Mouse (Mus musculus) spleen, postnatal 4 days (tissue): ENCODE data around the gene Apoa4.

Source experiments
- DNase-seq, 2 experiments: peaks; one replicate each; pipeline ENCODE4 v3.0.0; 2022; ENCODE audit warnings: low spot score in 2 of 2

The Apoa4 gene

GRCm38 (mm10) chr9:46240526-46241153 is at the start of gene Apoa4:
Gene Apoa4 (plus strand): TSS chr9:46240696.
- DNase-seq, result no peak

- no peak for DNase-seq
Measured at GRCm38 (mm10) chr9:46191234-46191633, 49.3 kb upstream of the Apoa4 start.

GRCm38 (mm10) chr9:46191644-46192043 is 48.9 kb upstream of the Apoa4 start:
- no peak for DNase-seq

DNA sequence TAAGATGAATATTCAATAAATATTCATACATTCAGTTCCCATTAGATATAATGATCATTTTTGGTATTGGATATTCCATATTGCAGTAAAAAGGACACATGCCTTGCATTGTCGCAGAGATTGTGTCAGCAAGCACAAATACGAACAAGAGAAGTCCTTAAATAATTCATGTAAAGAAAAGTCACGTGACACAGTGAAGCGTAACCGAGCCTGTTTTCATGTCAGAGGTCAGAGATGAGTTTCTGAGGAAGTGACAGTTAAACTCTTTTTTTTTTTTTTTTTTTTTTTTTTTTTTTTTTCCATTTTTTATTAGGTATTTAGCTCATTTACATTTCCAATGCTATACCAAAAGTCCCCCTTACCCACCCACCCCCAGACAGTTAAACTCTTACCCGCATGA is 47.9 kb upstream of the Apoa4 start:
- DNase-seq, result no peak

- DNase-seq, result no peak
Measured at GRCm38 (mm10) chr9:46194809-46195208, 45.7 kb upstream of the Apoa4 start.

GRCm38 (mm10) chr9:46196699-46197169 is 43.8 kb upstream of the Apoa4 start:
- no peak for DNase-seq

DNA sequence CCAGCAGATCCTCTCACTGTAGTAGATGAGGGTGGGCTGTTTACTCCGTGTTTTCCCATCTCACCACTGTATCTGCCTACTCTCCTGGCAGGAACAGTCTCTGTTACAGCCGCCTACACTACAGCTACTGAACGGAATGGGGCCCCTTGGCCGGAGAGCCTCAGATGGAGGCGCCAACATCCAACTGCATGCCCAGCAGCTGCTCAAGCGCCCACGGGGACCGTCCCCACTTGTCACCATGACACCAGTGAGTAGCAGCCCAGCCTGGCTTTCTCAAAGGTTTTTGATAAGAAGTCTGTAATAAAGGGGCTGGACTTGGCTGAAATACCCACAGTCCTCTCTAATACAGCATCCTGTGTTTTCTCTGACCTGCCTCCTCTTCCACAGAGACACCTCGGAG is 42.0 kb upstream of the Apoa4 start:
- no peak for DNase-seq

DNA sequence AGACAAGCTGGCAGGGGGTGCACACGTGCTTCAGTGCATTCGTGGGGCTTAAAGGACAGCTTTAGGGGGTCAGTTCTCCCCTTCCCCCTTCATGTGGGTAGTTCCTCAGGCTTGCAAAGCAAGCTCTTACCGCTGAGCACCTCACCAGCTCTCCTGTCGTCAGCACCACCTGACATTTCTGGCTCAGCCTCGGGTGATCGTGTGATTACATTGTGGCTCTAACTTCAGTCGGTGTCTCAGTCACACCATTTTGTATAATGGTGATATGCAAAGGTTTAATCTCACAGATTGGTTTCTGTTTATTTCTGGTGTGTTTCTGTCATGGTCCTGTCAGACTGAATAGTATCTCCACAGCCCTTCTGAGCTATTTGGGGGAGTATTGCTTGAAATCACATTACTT is 41.6 kb upstream of the Apoa4 start:
- no peak for DNase-seq

DNA sequence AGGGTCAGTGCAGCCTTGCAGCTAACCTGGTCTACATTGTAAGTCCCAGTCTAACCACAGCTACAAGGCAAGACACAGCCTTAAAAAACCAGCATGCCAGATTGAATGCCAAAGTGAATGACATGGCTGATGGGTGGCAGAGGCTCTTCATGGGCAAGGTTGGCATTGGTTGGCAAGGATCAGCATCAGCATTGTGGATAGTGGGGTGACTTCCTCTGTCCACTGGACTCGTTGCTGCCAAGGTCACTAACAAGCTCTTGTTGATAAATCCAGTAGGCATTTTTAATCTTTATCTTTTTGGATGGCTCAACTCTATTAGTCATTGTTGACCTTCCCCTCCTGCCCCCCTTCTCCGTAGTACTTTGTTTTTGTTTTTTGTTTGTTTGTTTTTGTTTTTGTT is 40.9 kb upstream of the Apoa4 start:
- no peak for DNase-seq

- no peak for DNase-seq
Measured at GRCm38 (mm10) chr9:46206834-46207500, 33.5 kb upstream of the Apoa4 start.

GRCm38 (mm10) chr9:46207501-46207869 is 33.0 kb upstream of the Apoa4 start:
- DNase-seq, result no peak

- no peak for DNase-seq
Measured at GRCm38 (mm10) chr9:46208401-46208974, 32.0 kb upstream of the Apoa4 start.

DNA sequence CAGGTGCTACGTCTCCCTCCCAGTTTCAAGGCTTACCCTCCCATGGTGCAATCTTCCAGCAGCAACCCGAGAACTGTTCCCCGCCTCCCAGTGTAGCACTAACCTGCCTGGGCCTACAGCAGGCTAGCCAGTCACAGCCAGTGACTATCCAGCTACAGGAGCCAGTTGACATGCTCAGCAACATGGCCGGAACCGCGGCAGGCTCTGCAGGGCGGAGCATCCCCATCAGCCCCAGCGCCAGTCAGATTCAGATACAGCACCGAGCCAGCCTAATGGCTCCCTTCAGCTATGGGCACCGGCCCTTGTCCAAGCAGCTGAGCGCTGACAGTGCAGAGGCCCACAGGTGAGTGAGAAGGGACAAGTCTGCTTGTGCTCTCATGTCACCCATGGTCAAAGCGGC is 30.0 kb upstream of the Apoa4 start:
- no peak for DNase-seq

DNA sequence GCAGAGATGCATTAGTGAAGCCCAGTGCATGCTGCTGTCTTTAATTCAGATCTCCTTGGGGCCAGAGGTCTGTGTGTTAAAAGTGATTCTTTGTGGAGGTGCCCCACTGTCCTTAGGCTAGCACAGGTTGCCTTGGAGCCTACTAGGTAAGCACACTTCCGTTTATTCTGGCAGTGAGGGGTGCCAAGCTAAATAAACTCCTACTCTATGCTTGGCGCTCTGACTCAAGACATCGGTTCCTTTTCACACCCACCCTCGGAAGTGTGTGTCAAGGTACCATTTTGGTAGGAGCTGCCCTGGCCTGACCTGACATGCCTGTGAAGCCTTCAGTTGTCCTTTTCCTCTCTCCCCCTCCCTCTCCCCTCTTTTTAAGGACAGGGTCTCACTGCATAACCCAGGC is 26.2 kb upstream of the Apoa4 start:
- no peak for DNase-seq

GRCm38 (mm10) chr9:46214946-46215337 is 25.6 kb upstream of the Apoa4 start:
- DNase-seq, result no peak

GRCm38 (mm10) chr9:46215338-46216322 is 24.9 kb upstream of the Apoa4 start:
- DNase-seq, result no peak

DNA sequence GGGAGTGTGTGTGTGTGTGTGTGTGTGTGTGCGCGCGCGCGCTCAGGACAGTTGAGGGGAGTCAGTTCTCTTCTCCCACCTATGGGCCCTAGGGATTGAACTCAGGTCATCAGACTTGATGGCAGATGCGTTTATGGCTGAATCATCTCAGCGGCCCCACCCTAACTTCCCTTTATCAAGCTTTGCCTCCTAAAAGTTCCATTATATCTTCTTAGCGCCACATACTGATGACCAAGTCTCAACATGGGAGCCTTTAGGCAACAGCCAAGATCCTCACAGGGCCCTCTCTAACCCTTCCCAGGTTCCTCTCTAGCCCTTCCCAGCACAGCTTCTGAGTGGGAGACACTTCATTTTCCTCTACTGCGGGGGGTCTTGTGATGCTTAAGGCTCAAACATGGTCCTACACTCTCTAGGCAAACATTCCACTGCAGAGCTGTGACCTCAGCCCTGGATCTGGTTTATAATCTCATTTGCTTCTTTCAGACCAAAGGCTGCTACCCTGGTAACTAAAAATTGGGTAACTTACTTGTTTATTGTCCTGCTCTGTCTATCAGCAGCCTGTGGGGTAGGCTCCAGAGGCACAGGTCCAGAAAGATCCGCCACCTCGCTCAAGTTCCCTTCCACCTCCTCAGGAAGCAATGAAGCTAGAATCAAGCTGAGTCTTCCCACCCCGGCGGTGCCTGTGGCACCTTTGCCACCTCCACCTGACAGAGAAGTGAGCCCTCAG is 23.6 kb upstream of the Apoa4 start:
- DNase-seq, result no peak

GRCm38 (mm10) chr9:46218176-46218575 is 22.3 kb upstream of the Apoa4 start:
- DNase-seq, result no peak

- DNase-seq, result no peak
Measured at GRCm38 (mm10) chr9:46223090-46223489, 17.4 kb upstream of the Apoa4 start.

- DNase-seq, result no peak
Measured at GRCm38 (mm10) chr9:46224101-46224500, 16.4 kb upstream of the Apoa4 start.

GRCm38 (mm10) chr9:46224945-46225660 is 15.4 kb upstream of the Apoa4 start:
- no peak for DNase-seq
